Mouse (Mus musculus): ENCODE results near the gene Mtif3. TPM values are rescaled to one million over a fixed set of nuclear protein-coding genes. Genes with fewer than 3 reads are reported as not detected.
A peak's percentile ranks its signal among the peaks of the same experiment; 100 is the strongest.
"Not testable (repeated sequence)": the region's sequence is repeated elsewhere in the genome, so short reads cannot be mapped to it uniquely, and the experiment has no call there.

Gene Mtif3
- total RNA-seq, 2 experiments from 2014 or later = 26.2 to 27.9 TPM

DNA sequence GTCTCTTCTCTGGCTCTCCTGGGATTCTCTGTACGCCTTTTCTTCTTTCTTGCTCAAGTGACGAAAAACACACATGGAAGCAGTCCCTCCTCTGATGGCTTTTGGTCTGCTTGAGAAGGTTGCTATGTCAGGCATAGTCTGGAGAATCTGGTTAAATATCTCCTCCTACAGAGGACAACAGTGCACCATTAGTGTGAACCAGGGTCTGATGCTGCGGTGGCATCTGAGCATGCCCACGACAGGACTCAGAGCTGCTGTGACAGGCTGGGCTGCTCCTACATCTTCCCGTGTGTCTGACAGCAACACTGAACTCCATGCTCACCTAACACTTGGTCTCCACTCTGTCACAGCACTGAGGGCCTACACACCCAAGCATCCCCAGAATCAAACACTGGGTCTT lies 7.9 kb downstream of the Mtif3 start:
- no peak for DNase-seq (ENCODE audit: low spot score in 2 of 2)

DNA sequence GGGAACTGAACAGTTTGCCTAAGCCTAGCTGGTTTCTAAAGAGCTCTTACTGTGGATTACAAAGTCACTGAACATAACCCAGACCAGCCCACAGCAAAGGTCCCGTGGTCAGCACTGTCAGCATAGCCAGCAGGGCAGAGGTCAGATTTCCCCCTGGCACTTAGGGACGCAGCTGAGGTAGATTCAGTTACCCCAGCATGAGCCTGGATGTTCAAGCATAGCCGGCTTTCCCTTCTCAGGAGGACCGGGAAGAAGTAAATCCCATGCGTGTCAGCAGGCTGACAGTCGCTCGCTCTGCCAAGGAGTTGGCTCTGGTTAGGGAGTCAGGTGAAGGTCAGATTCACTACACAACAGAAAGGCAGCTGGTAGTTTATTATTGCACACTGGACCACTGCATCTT lies 9.0 kb downstream of the Mtif3 start:
- DNase-seq (ENCODE audit: low spot score in 2 of 2) = no peak

DNA sequence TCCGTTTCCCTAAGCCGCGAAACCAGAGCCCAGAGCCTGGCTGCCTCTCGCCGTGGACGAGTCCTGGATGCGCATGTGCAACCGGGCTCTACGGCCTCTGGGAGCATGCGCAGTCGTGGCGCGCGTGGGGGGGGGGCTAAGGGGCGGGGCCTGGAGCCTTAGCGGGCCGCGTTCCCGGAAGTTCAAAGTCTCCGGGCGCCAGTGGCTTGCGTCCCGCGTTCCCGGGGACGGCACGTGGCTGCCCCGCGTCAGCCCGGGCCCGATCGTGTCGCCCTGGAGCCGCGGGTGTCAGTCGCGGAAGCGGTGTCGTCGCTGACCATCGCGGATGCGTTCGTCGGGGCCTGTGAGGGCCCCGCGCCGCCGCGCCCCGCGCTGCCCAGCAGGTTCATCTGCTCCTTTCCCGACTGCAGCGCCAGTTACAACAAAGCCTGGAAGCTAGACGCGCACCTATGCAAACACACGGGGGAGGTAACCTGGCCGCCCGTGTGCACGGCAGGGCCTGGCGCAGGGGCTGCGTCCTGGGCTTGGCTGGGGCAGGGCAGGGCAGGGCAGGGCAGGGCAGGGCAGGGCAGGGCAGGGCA lies 15.0 kb downstream of the Mtif3 start, which contains the start of gene Gtf3a:
Gene Gtf3a, plus strand, starts transcription at position 150 of the 581 bp plus-strand sequence.
- DNase-seq (ENCODE audit: low spot score in 2 of 2) = peak; percentile 53 to 71

DNA sequence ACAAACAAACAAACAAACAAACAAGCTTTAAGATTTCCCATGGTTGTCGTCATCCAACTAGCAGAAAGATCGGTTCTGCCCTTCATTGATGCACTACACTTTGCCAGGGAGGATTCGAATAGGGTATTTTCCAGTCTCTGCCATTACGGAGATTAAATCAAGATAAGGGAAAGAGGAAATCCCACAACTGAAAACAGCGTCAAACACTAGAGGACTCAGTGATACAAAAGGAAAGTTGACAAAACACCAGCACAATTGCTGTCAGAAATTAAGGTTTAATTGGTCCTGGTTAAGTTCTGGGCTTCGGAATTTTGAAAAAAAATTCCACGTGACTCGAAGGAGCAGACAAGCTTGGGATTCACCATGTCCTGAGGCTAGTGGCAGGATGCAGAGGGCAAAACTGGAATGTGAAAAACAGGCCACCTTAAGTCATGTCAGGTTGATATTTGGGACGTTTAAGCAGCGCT lies 15.5 kb downstream of the Mtif3 start:
- no peak for DNase-seq (ENCODE audit: low spot score in 2 of 2)

DNA sequence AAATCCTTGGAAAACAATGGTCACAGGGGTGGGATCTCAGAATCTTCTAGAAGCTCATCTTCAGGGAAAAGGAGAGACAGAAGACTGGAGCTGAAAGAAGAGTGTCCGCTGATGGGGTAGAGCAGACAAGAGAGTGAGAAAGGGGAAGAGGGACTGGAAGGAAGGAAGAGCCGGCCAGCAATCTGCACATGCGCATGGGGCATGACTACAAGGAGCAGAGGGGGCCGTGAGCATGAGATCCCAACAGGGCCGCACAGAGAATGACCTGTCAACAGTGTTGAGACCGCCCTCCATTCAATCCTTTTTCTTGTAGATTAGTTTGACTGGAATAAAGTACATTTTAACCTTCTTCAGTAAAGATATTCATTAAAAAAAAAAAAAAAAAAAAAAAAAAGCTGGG lies 16.1 kb downstream of the Mtif3 start:
- no peak for DNase-seq (ENCODE audit: low spot score in 2 of 2)

DNA sequence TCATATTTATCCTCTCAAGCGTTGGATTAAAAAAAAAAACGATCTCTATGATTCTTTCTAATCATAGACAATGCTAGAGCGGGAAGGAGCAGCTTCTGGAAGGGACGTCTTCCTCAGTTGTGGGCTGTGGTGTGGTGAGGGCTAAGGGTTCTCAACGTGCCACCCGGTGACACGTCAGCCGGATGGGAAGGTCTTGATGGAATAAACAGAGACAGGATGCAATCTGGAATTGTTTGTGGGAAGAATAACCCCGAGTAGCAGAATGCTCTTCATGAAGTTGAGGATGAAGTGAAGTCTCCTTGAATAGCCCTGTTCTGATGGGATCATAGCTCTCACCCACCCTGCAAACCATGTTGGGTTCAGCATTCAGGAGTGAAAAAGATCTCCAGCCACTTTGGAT lies 16.9 kb downstream of the Mtif3 start:
- DNase-seq (ENCODE audit: low spot score in 2 of 2) = no peak

DNA sequence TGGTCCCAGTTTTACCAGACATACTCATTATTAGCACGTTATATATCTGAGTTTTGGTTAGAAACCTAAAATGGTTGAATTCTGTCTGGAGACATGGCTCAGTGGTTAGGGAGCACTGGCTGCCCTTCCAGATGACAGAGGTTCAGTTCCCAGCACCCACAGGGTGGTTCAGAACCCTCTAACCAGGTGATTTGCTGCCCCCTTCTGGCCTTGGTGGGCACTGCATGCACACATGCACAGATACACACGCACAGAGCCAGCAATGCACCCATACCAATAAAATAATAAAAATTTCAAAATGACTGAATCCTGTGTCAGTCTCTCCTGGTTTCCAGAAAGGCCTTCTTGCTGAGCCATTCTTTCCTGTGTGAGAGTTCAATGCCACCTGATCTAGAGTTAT lies 19.0 kb downstream of the Mtif3 start:
- no peak for DNase-seq (ENCODE audit: low spot score in 2 of 2)

DNA sequence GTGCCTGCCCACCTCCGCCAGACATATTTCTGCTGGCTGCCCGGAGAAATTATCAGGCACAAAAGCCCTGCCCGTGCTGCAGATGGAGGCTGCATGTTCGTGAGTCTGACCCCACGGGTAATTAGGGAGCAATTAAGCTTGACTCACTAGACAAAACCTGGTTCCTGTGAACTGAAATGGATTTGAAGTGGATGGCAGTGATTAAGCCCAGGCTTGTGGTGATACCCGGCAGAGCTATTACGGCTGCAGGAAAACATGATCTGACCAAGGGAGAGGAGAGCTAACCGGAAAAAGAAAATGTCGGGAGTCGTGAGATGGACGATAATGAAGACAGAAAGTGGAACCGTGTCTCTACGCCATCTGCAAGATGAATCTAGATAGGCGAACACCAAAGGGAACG lies 20.6 kb downstream of the Mtif3 start:
- DNase-seq (ENCODE audit: low spot score in 2 of 2) = no peak

DNA sequence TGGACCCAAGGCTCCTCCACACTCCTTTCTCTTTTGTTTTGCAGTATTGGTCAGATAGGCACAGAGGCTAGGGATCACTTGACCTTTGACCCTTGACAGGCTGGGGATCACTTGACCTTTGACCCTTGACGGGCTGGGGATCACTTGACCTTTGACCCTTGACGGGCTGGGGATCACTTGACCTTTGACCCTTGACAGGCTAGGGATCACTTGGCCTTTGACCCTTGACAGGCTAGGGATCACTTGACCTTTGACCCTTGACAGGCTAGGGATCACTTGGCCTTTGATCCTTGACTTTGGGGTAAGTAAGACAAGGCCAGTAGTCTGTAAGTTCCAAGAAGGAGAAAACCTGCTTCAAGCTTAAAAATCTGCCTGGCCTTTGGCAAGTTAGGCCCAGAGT lies 21.7 kb downstream of the Mtif3 start:
- DNase-seq (ENCODE audit: low spot score in 2 of 2) = not testable (repeated sequence)

DNA sequence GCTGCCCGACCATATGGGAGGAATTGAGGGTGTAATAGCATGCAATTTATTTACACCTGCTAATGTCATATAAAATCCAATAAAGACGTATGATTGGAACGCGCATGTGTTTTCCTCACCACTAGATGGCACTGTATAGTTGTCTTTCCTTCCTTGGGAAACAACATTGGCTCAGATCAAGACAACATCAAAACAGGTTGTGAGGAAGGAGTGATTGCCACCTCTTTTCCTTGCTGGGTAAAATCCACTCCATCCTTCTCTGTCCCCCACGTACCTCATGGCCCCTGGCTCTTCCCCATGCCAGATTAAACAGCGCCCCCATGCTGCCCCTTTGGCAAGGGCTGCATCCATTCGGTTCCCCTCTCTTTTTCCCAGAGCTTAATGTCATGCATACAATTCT lies 23.4 kb downstream of the Mtif3 start:
- DNase-seq (ENCODE audit: low spot score in 2 of 2) = no peak

DNA sequence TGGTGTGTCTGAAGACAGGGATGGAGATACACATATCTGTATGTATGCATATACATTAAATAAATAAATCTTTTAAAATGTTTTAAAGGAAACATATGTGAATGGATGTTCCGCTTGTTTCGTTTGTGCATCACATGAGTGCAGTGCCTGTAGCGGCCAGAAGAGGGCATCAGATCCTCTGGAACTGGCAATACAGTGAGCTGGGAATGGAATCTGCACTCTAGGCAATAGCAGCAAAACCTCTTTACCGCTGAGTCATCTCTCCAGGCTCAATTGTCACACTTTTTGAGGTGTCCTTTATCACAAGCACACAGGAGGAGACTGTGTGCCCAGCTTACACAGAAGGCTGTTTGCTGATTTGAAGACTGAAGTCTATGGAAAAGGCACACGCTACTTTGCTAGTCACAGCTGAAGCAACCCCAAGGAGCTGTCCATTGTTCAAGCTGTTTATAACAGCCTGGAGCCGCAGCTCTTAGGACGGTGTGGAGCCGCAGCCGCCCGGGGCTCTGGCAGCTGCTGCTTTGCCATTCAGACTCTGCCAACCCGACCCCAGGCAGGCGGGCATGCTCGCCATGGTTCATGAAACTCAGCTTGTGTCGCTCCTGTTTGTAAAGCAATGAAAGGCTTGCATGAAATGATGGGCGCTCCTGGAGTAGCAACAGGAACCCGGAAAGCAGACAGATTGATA lies 24.3 kb downstream of the Mtif3 start:
- DNase-seq (ENCODE audit: low spot score in 2 of 2) = no peak

DNA sequence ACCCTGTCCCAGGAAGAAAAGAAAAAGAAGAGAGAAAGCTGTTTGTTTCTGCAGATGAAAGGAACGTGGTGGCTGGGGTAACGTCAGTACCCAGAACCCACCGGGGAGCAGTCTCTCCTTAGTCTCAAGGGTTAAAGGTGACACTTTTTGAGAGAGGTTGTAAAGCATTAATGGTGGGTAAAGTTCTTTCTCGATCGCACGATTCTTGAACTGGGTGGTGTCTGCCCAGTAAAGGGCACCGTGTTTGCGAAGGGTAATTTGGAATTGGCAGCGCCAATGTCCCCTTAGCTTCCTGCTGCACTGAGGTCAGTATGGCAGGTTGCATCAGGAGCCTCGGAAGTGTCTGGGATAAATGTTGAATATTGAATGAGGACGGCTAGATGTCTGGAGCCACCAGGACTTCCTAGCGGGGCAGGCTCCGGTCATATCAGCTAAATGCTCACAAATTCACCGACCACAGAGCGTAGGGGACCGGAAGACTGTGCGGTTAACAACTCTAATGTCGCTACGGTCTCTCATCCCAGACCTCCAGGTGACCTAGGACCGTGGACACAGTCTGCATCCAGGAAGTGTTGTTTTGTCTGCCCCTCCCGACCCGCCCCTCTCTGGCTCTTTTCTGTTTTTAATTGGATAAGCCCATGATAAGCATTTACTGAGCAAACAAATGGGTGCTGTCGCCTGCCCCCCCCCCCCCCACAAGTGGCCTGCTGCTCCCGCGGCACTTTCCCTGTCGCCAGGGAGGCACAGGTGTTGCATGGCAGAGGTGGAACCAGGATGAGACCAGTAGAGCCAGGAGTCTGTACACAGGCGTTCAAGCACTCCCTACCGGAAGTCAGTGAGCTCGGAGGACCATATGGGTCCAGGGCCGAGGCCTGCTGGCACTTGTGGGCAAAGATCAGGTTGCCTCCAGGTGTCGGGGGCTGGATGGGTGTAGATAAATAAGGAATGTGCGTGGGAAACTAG lies 25.8 kb downstream of the Mtif3 start:
- no peak for DNase-seq (ENCODE audit: low spot score in 2 of 2)

DNA sequence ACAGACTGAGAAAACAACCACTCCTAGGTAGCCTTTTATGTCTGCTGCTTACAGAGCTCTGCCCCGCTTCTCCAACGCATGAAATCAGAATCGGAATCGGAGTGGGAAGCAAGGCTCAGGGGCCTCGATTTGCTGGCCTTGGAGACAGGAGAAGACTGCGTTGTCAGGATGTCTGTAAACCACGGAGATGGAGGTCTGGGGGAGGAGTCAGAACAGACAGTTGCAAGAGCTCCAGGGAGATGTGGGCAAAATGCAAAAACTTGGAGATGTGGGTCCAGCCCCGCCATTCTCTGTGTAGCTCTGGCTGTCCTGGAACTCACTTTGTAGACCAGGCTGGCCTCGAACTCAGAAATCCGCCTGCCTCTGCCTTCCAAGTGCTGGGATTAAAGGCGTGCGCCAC lies 30.1 kb downstream of the Mtif3 start:
- DNase-seq (ENCODE audit: low spot score in 2 of 2) = no peak

DNA sequence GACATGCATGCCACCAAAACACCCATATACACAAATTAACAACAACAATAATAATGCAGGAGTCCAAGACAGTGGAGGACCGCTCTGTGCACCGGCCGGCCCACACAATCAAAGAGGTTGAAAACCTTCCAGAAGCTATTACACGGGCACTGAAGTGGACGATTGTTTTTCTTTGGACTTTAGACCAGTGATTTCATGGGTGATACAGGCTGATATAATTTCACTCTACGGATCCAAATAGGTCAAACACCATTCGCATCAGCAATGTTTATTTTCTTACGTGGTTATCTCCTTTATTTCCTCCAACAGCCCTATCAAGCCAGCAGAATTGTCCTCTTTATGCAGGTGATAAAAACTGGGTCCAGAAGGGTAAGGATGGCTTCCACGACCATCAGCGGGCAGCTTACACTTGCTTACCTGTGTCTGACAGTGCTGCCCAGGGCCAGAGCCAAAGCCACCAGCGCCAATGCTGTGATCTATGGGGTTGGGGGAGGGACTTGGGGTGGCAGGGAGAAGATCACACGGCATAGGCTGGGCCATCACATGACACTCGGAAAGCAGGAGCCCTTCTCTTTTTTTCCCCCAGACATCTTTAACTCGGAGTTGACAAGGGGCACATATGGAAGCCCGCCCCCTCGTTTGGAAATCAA lies 31.6 kb downstream of the Mtif3 start:
- DNase-seq (ENCODE audit: low spot score in 2 of 2) = no peak

DNA sequence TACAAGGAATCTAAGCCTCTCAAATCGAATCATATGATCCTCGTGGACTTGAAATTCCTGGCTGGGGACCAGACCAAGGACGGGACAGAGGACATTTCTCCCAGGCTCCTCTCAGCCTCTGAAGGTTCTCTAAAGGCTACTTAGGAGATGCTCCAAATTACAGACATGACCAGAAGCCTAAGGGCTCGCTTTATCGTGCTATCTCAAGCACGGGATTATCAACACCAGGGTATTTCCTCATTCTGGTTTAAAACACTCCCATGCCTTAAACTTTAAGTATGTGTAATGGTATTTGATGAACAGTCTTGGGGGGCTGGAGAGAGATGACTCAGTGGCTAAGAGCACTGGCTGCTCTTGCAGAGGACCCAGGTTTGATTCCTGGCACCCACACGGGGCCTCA lies 32.2 kb downstream of the Mtif3 start:
- no peak for DNase-seq (ENCODE audit: low spot score in 2 of 2)

DNA sequence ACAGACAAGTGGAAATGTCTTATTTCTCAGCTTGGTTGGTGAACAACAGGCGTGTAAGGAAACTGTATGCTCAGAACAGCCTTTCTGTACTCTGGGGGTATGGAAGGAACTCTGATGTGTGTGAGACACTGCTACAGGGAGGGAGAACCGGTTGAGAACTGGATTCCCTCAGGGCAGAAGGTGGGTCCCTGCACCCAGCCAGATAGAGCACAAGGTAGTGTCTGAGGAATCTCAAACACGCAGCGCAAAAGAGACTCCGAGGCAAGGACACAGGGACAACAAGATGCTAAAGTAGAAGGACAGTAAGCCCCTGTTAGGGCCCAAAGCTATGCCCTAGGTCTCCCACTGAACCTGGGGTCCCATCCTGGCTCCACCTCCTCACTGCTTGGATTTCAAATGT lies 36.9 kb downstream of the Mtif3 start:
- no peak for DNase-seq (ENCODE audit: low spot score in 2 of 2)

DNA sequence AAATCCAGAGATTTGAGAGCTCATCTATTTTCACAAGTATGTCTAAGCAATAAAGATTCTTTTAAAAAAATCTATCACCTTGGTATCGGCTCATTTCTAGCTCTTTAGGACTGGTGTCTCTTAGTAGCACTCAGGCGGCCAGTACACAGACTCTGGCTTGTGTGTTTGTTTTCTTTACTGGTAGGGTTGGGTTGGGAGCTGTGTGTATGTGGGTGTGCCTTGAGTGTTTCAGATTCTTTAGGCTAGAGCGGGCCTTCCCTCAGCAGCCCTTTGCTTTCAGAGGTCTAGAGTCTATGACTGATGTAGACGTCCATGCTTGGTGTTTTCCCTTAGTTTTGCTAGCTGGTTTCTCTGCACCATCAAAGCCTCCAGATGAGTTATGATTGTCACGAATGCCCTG lies 40.1 kb downstream of the Mtif3 start:
- no peak for DNase-seq (ENCODE audit: low spot score in 2 of 2)

DNA sequence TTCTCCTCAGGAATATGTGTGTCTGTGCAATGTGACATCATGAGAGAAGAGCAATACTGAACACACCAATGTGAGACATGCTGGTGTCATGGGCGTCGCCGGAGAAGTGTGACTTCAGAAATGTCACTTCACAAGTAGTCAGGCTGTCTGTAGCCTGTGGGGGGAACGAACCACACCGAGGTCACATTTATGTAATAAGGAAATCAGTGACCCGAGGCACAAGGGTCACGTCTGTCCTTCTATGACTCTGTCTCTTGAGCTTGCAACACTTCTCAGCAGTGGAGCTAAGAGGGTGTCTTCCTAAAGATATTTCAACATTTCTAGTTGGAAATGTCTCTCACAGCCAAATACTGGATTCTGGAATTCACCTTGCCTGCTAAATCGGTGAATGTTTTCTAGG lies 42.4 kb downstream of the Mtif3 start:
- DNase-seq (ENCODE audit: low spot score in 2 of 2) = no peak

DNA sequence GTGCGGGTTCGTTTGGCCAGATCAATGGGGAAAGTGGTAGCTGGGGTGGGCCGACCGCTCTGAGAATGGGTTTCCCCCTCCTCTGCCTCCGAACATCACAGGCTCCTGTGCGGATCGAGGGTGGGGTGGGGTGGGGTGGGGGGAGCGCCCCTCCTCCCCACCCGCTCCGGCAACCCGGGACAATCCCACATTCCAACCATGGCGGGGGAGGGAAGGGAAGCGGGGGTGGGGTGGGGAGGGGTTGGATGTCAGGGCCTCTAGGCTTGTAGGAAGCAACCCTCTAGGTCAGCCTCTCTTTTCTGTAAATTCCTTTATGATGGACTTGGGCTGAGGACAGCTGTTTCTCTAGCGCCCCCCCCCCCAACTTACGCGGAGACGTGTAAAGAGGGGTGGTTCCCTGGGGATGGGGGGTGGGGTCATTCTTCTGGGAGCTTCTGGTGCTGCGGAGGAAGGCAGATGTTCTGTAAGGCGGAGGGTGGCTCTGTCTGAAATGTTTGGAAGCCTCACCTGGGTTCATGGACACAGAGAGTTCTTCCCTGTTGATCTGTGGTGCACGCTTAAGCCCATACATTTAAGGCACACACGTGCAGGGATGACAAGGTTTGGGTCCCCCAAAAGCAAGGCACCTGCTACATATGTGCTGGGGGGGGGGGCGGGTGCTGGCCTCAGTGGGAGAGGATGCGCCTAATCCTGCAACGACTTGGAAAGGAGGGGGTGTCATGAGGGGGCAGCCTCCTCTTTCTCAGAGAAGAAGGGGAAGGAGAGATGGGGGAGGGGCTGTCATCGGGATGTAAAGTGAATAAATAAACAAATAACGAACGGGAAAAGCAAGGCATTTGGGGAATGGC lies 43.1 kb downstream of the Mtif3 start:
- DNase-seq (ENCODE audit: low spot score in 2 of 2) = no peak

DNA sequence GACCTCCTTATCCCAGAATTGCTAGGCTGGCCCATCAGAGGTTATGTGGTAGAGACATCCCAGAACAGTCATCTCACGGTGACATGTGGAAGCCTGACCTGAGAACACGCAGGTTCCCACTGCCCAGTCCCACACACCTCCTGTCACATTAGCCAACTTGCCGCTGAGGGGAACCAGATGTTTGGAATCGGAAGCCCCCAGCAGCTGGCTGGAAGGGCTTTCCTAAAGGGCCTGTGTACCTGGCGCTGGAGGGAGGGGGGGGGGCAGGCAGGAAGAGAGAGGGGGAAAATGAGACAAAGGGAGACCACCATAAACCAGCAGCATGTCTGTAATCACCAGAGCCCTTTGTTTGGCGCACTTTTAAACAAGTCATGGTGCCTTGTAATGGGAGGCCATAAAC lies 43.7 kb downstream of the Mtif3 start:
- no peak for DNase-seq (ENCODE audit: low spot score in 2 of 2)

DNA sequence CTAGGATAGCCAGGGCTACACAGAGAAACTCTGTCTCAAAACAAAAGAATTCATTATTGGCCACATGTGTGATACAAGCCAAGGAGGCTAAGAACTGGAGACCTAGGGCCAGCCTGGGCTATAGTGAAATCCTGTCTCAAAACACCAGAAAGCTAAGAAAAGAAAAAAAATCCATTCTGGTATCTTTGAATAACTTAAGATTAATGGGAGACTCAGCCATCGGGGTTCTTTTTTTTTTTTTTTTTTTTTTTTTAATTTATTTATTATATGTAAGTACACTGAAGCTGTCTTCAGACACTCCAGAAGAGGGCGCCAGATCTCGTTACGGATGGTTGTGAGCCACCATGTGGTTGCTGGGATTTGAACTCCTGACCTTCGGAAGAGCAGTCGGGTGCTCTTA lies 46.2 kb downstream of the Mtif3 start:
- DNase-seq (ENCODE audit: low spot score in 2 of 2) = not testable (repeated sequence)

Measured in adrenal gland, postnatal 4 days (tissue).